Mouse (Mus musculus): ENCODE results near the gene Zfp207.

DNA sequence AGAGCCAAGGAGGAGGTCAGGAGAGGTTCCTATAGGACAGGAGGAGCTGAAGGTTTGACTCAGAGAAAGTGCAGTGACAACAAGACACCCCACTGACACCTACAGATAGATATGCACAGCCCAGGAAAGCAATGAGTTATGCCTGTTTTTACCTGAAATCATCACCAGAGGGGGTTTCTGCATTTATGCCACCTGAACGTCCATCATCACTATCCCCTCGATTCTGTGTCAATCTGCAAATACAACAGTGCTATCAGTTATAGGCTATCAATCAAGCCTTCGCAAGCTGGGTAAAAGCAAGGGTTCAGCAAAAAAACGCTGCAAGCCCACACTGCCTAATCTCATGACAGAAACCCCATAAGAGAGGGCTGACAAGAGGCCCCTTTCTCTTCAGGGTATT, 6.4 kb upstream of the Zfp207 start:
- TF ChIP-seq CTCF (IDR thresholded peaks at IDR 0.05 in 2 of 3, conservative IDR thresholded peaks at IDR 0.05 in 1 of 3; ENCODE audit: control insufficient read depth in 1 of 3, insufficient read depth in 1 of 3, low read depth in 2 of 3, low read length in 3 of 3, poor library complexity in 1 of 3, severe bottlenecking in 1 of 3) (peak in 2 of 3 experiments; percentile 11 to 32; a peak in 2 of 6 replicates), MAX (IDR thresholded peaks at IDR 0.05; ENCODE audit: low read length) (no peak), TBP (IDR thresholded peaks at IDR 0.05; ENCODE audit: low read depth, low read length) (no peak), E2F4 (IDR thresholded peaks at IDR 0.05; ENCODE audit: borderline replicate concordance, low read depth, low read length) (no peak), NELFE (IDR thresholded peaks at IDR 0.05; ENCODE audit: low read depth, low read length) (no peak), ZNF384 (IDR thresholded peaks at IDR 0.05; ENCODE audit: low read depth, low read length) (no peak), POLR2A (IDR thresholded peaks at IDR 0.05; ENCODE audit: control insufficient read depth in 1 of 2, insufficient read depth in 1 of 2, low read depth in 1 of 2, low read length in 2 of 2, poor library complexity in 1 of 2) (no peak), ZC3H11A (IDR thresholded peaks at IDR 0.05; ENCODE audit: low read depth, low read length) (no peak), TCF12 (IDR thresholded peaks at IDR 0.05; ENCODE audit: low read depth, low read length) (no peak), GABPA (IDR thresholded peaks at IDR 0.05; ENCODE audit: low read depth, low read length) (no peak), MYC (IDR thresholded peaks at IDR 0.05; ENCODE audit: low read depth, low read length) (no peak), KAT2A (conservative IDR thresholded peaks at IDR 0.05; ENCODE audit: low read depth, low read length) (no peak)

All from MEL (cell line).